Mouse (Mus musculus) granulocyte monocyte progenitor cell, adult 5-6 weeks (primary cell): ENCODE data around the gene Entpd5. TPM values are rescaled to one million over a fixed set of nuclear protein-coding genes. Genes with fewer than 3 reads are reported as not detected.
A peak's percentile ranks its signal among the peaks of the same experiment; 100 is the strongest.
"Not testable (repeated sequence)": the region's sequence is repeated elsewhere in the genome, so short reads cannot be mapped to it uniquely, and the experiment has no call there.

Source experiments
- ATAC-seq: replicated peaks from 2 replicates; pipeline ENCODE4 v1.8.0; 2016; ENCODE audit warnings: mild to moderate bottlenecking, moderate TSS enrichment, inconsistent platforms; ENCODE audit not compliant: poor library complexity, severe bottlenecking
- total RNA-seq, 2 experiments: library from RNA; stranded (forward) in 1 of 2; stranded (reverse) in 1 of 2; fragments of 200-712, 200-1000 nt in 1 of 2; fragments of >200 nt in 1 of 2; fragmentation: Nextera tagmentation in 1 of 2; gene quantifications; 2 replicates each; pipeline ENCODE4 v1.2.3; 2014 to 2017

The Entpd5 gene
- total RNA-seq, 2 experiments from 2014 or later, result 14.0 to 34.2 TPM

DNA sequence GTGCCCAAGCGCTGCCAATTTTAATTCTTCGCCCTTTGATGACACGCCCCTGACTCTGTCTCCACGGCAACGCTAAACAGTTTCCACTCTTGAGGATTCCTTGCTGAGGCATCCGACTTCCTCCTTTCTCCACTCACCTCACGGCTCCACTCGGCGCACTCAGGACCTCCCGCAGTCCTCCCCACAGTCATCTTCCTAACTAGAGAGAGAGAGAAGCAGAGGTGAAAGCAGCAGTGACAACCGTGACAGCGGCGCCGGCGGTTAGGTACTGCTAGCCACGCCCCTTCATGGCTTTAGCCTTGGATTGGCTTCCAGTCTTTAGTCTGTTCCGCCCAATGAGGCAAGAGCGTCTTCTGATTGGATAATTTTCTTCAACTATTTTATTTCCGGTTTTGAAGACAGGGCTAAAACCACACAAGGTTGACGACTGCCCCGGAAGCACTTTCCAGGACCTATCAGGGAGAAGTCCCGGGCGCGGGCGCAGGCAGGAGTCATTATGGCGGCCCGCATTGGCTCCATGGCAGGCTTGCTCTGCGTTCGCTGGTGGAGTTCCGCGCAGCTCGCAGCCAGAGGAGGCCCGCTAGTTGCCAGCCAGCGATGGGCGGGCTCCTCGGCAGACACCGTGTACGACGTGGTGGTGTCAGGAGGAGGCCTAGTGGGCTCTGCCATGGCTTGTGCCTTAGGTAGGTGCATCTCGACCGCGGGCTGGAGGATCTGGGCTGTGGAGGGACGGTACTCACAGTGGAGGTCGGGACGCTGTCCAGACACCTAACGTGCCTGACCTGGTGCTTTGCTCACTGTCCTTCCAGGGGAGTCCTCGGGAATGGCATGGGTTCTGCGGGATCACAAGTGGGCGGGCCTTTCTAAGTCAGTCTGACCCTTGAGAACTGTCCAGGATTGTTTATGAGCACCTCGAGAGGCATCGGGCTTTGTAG, 47.0 kb downstream of the Entpd5 start, which contains the start of the genes Coq6 and Fam161b:
Coq6 (plus strand) TSS at position 103 of the 935 bp plus-strand sequence.
Fam161b (minus strand) TSS at position 279 of the 935 bp plus-strand sequence.
- ATAC-seq, result peak; percentile 91

DNA sequence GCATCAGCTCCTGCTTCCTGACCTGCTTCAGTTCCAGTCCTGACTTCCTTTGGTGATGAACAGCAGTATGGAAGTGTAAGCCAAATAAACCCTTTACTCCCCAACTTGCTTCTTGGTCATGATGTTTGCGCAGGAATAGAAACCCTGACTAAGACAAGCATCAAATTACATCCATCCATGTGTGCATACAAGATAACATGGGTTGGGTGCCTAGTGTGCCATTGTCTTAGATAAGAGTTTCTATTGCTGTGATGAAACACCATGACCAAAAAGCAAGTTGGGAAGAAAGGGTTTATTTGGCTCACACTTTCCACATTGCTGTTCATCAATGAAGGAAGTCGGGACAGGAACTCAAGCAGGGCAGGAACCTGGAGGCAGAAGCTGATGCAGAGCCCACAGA, 50.1 kb downstream of the Entpd5 start:
- not testable (repeated sequence) for ATAC-seq

DNA sequence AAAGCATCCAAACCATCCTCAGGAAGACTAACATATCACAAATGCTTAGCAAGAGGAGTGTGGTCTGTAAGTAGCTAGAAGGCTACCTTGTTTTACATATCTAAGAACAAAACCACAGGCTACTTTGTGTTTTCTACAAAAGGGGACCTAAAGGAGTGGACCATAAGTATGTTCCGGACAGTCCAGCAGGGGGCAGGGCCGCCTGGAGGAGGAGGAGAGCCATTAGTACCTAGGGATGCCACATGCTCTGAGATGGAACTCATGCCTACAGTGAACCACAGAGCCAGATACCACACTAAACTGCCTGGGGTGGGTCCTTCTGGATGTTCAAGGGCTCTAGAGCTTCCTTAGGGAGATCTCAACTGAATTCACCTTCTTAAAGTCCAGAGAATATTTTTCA, 61.6 kb downstream of the Entpd5 start:
- ATAC-seq, result peak; percentile 74

DNA sequence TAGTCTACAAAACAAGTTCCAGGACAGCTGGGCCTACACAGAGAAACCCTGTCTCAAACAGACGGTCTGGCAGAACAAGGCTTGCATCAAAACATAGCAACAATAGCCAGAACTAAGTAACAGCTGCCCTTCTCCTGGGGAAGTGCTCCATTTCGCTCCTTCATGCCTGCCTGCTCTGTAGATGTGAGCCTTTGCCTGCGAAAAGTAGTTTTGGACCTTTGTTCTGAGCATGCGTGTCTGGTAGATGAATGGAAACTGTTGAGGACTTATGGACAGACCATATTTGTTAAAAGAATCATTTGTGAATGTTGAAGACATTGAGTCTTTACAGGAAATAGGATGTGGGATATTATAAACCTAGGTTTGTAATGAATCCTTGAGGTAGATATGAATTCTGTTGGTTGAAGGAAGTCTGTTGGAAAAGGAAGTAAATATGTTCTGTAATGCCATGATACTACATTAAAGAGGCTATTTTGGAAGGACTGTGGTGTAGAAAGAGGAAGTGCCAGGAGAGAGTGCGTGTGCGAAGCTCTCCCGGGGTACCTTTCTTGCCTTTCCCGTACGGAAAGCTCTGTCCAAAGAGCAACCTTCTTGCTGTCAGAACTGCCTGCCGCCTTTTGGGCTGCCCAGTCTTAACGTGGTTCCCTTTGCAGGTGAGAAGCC, 71.7 kb downstream of the Entpd5 start:
- peak; percentile 97 for ATAC-seq

DNA sequence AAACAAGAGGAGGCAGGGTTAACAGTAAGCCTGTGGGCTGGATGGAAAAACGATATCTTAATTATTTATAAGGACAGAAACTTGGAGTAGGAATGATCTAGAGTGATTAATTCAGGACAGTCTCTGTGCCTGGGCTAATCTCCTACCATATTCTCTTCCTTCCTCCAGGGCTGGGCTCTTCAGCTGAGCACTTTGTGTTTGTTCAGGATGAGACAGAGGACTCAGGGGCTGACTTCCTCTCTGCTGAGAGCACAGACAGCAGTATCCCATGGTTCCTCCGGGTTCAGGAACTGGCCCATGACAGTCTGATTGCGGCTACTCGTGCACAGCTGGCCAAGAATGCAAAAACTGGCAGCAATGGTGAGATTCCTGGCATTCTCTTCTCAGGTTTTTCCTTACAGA, 81.7 kb downstream of the Entpd5 start:
- no peak for ATAC-seq

Other genes starting within 250 kb of the Entpd5 start
- gene Elmsan1, start 190.1 kb downstream of the Entpd5 start, total RNA-seq (2014; fragmentation: Nextera tagmentation), result 12.7 and 15.1 TPM in 2 replicates
- gene Elmsan1, start 190.1 kb downstream of the Entpd5 start, total RNA-seq (2017), result 7.8 and 10.1 TPM in 2 replicates
- gene Ptgr2, start 123.8 kb downstream of the Entpd5 start, total RNA-seq (2014; fragmentation: Nextera tagmentation), result 22.3 and 24.9 TPM in 2 replicates
- 60.8 and 69.0 TPM in 2 replicates for gene Ptgr2, start 123.8 kb downstream of the Entpd5 start, total RNA-seq (2017)
- gene Zfp410, start 92.2 kb downstream of the Entpd5 start, total RNA-seq (2014; fragmentation: Nextera tagmentation), result 42.8 and 70.5 TPM in 2 replicates
- gene Zfp410, start 92.2 kb downstream of the Entpd5 start, total RNA-seq (2017), result 32.1 and 54.0 TPM in 2 replicates
- gene Coq6, start 47.4 kb downstream of the Entpd5 start, total RNA-seq (2014; fragmentation: Nextera tagmentation), result 21.1 and 25.4 TPM in 2 replicates
- 11.0 and 13.8 TPM in 2 replicates for gene Coq6, start 47.4 kb downstream of the Entpd5 start, total RNA-seq (2017)
- gene Fam161b, start 47.2 kb downstream of the Entpd5 start, total RNA-seq (2014; fragmentation: Nextera tagmentation), result not detected in 2 replicates
- 0.10 TPM in 1 of 2 replicates, not detected in the other for gene Fam161b, start 47.2 kb downstream of the Entpd5 start, total RNA-seq (2017)
- gene Bbof1, start within 50 bp of the Entpd5 start, total RNA-seq (2014; fragmentation: Nextera tagmentation), result 3.4 TPM in 1 of 2 replicates, not detected in the other
- 1.8 and 5.4 TPM in 2 replicates for gene Bbof1, start within 50 bp of the Entpd5 start, total RNA-seq (2017)
- 26.0 and 28.1 TPM in 2 replicates for gene Rnf113a2, start 8.2 kb upstream of the Entpd5 start, total RNA-seq (2014; fragmentation: Nextera tagmentation)
- gene Rnf113a2, start 8.2 kb upstream of the Entpd5 start, total RNA-seq (2017), result 32.4 and 37.8 TPM in 2 replicates
- gene Aldh6a1, start 42.0 kb upstream of the Entpd5 start, total RNA-seq (2014; fragmentation: Nextera tagmentation), result 10.4 and 13.2 TPM in 2 replicates
- 8.0 and 10.9 TPM in 2 replicates for gene Aldh6a1, start 42.0 kb upstream of the Entpd5 start, total RNA-seq (2017)
- 13.3 and 19.3 TPM in 2 replicates for gene Lin52, start 42.4 kb upstream of the Entpd5 start, total RNA-seq (2014; fragmentation: Nextera tagmentation)
- 11.1 and 24.3 TPM in 2 replicates for gene Lin52, start 42.4 kb upstream of the Entpd5 start, total RNA-seq (2017)
- gene Vsx2, start 160.7 kb upstream of the Entpd5 start, total RNA-seq (2014; fragmentation: Nextera tagmentation), result not detected in 2 replicates
- not detected in 2 replicates for gene Vsx2, start 160.7 kb upstream of the Entpd5 start, total RNA-seq (2017)
- gene Abcd4, start 208.4 kb upstream of the Entpd5 start, total RNA-seq (2014; fragmentation: Nextera tagmentation), result 6.9 and 12.3 TPM in 2 replicates
- 2.9 and 3.6 TPM in 2 replicates for gene Abcd4, start 208.4 kb upstream of the Entpd5 start, total RNA-seq (2017)
- not detected in 2 replicates for gene Vrtn, start 232.0 kb upstream of the Entpd5 start, total RNA-seq (2014; fragmentation: Nextera tagmentation)
- gene Vrtn, start 232.0 kb upstream of the Entpd5 start, total RNA-seq (2017), result not detected in 2 replicates